Mouse (Mus musculus): Measurements from ENCODE around the gene Lrig1.

GRCm38 (mm10) chr6:94649637-94650036 lies 50.3 kb downstream of the Lrig1 start:
- TF ChIP-seq CTCF (IDR thresholded peaks at IDR 0.05; ENCODE audit: extremely low read depth, insufficient read depth, insufficient read length, insufficient replicate concordance) (no peak), POLR2A (IDR thresholded peaks at IDR 0.05; ENCODE audit: low read depth, low read length) (no peak)

All from spleen, adult 2 months (tissue).